Mouse (Mus musculus): ENCODE results near the gene Atp8b4. TPM values are rescaled to one million over a fixed set of nuclear protein-coding genes. Genes with fewer than 3 reads are reported as not detected.

The Atp8b4 gene
- polyA plus RNA-seq, 1 experiment from 2014 or later: 0.03 TPM

- peak overlapping the region; percentile 31; the same call in 1 of the 2 replicates for H3K27ac ChIP-seq
- no peaks in the 10 kb centered on the region for H3K9me3 ChIP-seq (replicated peaks)
- WGBS: 79% methylated on average over 21 of the region's 21 CpGs
Observed at GRCm38 (mm10) chr2:126361131-126361810, 139.2 kb downstream of the Atp8b4 start.

GRCm38 (mm10) chr2:126360688-126361087, 139.8 kb downstream of the Atp8b4 start:
- Histone ChIP-seq H3K27ac (peak overlapping the region; percentile 31), H3K9me3 (replicated peaks) (no peaks in the 10 kb centered on the region), H3K4me1 (no peaks in the 10 kb centered on the region), H3K27me3 (ENCODE audit: low read depth, poor library complexity, severe bottlenecking) (no peaks in the 10 kb centered on the region), H3K36me3 (no peaks in the 10 kb centered on the region), H3K4me3 (no peak overlapping the region)
- no peak for DNase-seq (ENCODE audit: low spot score)
- WGBS: 63% methylated on average over 6 of the region's 6 CpGs

More at GRCm38 (mm10) chr2:126361131-126361810, 139.2 kb downstream of the Atp8b4 start:
- no peaks in the 10 kb centered on the region for H3K36me3 ChIP-seq
- DNase-seq (ENCODE audit: low spot score): no peak
- H3K4me3 ChIP-seq: no peak overlapping the region
- H3K4me1 ChIP-seq: no peaks in the 10 kb centered on the region
- no peaks in the 10 kb centered on the region for H3K27me3 ChIP-seq (ENCODE audit: low read depth, poor library complexity, severe bottlenecking)

- Histone ChIP-seq H3K9me3 (replicated peaks) (no peaks in the 10 kb centered on the region), H3K27ac (no peak overlapping the region), H3K27me3 (ENCODE audit: low read depth, poor library complexity, severe bottlenecking) (no peaks in the 10 kb centered on the region), H3K36me3 (no peaks in the 10 kb centered on the region), H3K4me1 (no peaks in the 10 kb centered on the region), H3K4me3 (no peak overlapping the region)
- DNase-seq (ENCODE audit: low spot score): no peak
- WGBS: 87% methylated on average over 3 of the region's 3 CpGs
Observed at GRCm38 (mm10) chr2:126359965-126360364, 140.5 kb downstream of the Atp8b4 start.

- Histone ChIP-seq H3K4me3 (no peak overlapping the region), H3K27ac (no peak overlapping the region), H3K9me3 (replicated peaks) (no peaks in the 10 kb centered on the region), H3K4me1 (no peaks in the 10 kb centered on the region), H3K36me3 (no peaks in the 10 kb centered on the region), H3K27me3 (ENCODE audit: low read depth, poor library complexity, severe bottlenecking) (no peaks in the 10 kb centered on the region)
- DNase-seq (ENCODE audit: low spot score): no peak
- 91% methylated on average over 1 of the region's 1 CpGs for WGBS
Observed at GRCm38 (mm10) chr2:126359278-126359677, 141.2 kb downstream of the Atp8b4 start.

GRCm38 (mm10) chr2:126358741-126359140, 141.7 kb downstream of the Atp8b4 start:
- 93% methylated on average over 5 of the region's 5 CpGs for WGBS
- no peaks in the 10 kb centered on the region for H3K4me1 ChIP-seq
- H3K9me3 ChIP-seq (replicated peaks): no peaks in the 10 kb centered on the region
- no peak overlapping the region for H3K4me3 ChIP-seq
- H3K27ac ChIP-seq: no peak overlapping the region
- H3K36me3 ChIP-seq: no peaks in the 10 kb centered on the region
- H3K27me3 ChIP-seq (ENCODE audit: low read depth, poor library complexity, severe bottlenecking): no peaks in the 10 kb centered on the region
- no peak for DNase-seq (ENCODE audit: low spot score)

- H3K9me3 ChIP-seq (replicated peaks): no peaks in the 10 kb centered on the region
- no peak for DNase-seq (ENCODE audit: low spot score)
- no peaks in the 10 kb centered on the region for H3K36me3 ChIP-seq
- no peak overlapping the region for H3K4me3 ChIP-seq
- H3K27me3 ChIP-seq (ENCODE audit: low read depth, poor library complexity, severe bottlenecking): no peaks in the 10 kb centered on the region
- H3K4me1 ChIP-seq: peaks cover 4% of the 10 kb centered on the region
- WGBS: 96% methylated on average over 2 of the region's 2 CpGs
- no peak overlapping the region for H3K27ac ChIP-seq
Observed at GRCm38 (mm10) chr2:126355259-126355658, 145.2 kb downstream of the Atp8b4 start.

GRCm38 (mm10) chr2:126351811-126352210, 148.7 kb downstream of the Atp8b4 start:
- 78% methylated on average over 1 of the region's 1 CpGs for WGBS
- no peak overlapping the region for H3K4me3 ChIP-seq
- no peak for DNase-seq (ENCODE audit: low spot score)
- H3K4me1 ChIP-seq: peaks cover 4% of the 10 kb centered on the region
- no peaks in the 10 kb centered on the region for H3K36me3 ChIP-seq
- H3K27ac ChIP-seq: no peak overlapping the region
- H3K9me3 ChIP-seq (replicated peaks): no peaks in the 10 kb centered on the region
- H3K27me3 ChIP-seq (ENCODE audit: low read depth, poor library complexity, severe bottlenecking): no peaks in the 10 kb centered on the region

- H3K27me3 ChIP-seq (ENCODE audit: low read depth, poor library complexity, severe bottlenecking): no peaks in the 10 kb centered on the region
- no peaks in the 10 kb centered on the region for H3K4me1 ChIP-seq
- no peak for DNase-seq (ENCODE audit: low spot score)
- H3K9me3 ChIP-seq (replicated peaks): no peaks in the 10 kb centered on the region
- no peak overlapping the region for H3K27ac ChIP-seq
- WGBS: 82% methylated on average over 3 of the region's 3 CpGs
- no peaks in the 10 kb centered on the region for H3K36me3 ChIP-seq
- H3K4me3 ChIP-seq: no peak overlapping the region
Observed at GRCm38 (mm10) chr2:126343026-126343593, 157.4 kb downstream of the Atp8b4 start.

- Histone ChIP-seq H3K4me1 (no peaks in the 10 kb centered on the region), H3K27me3 (ENCODE audit: low read depth, poor library complexity, severe bottlenecking) (no peaks in the 10 kb centered on the region), H3K9me3 (replicated peaks) (no peaks in the 10 kb centered on the region), H3K4me3 (no peak overlapping the region), H3K36me3 (no peaks in the 10 kb centered on the region), H3K27ac (no peak overlapping the region)
- no peak for DNase-seq (ENCODE audit: low spot score)
- WGBS: 93% methylated on average over 8 of the region's 8 CpGs
Observed at GRCm38 (mm10) chr2:126341521-126341920, 159.0 kb downstream of the Atp8b4 start.

GRCm38 (mm10) chr2:126340201-126340600, 160.3 kb downstream of the Atp8b4 start:
- DNase-seq (ENCODE audit: low spot score): no peak
- Histone ChIP-seq H3K36me3 (no peaks in the 10 kb centered on the region), H3K27me3 (ENCODE audit: low read depth, poor library complexity, severe bottlenecking) (no peaks in the 10 kb centered on the region), H3K4me3 (no peak overlapping the region), H3K27ac (no peak overlapping the region), H3K9me3 (replicated peaks) (no peaks in the 10 kb centered on the region), H3K4me1 (no peaks in the 10 kb centered on the region)
- WGBS: 90% methylated on average over 7 of the region's 7 CpGs

- Histone ChIP-seq H3K27ac (no peak overlapping the region), H3K4me1 (no peaks in the 10 kb centered on the region), H3K9me3 (replicated peaks) (no peaks in the 10 kb centered on the region), H3K27me3 (ENCODE audit: low read depth, poor library complexity, severe bottlenecking) (no peaks in the 10 kb centered on the region), H3K4me3 (no peak overlapping the region), H3K36me3 (no peaks in the 10 kb centered on the region)
- WGBS: 84% methylated on average over 8 of the region's 8 CpGs
- no peak for DNase-seq (ENCODE audit: low spot score)
Observed at GRCm38 (mm10) chr2:126339516-126339915, 161.0 kb downstream of the Atp8b4 start.

GRCm38 (mm10) chr2:126337143-126337542, 163.3 kb downstream of the Atp8b4 start:
- 82% methylated on average over 5 of the region's 5 CpGs for WGBS
- H3K36me3 ChIP-seq: no peaks in the 10 kb centered on the region
- no peaks in the 10 kb centered on the region for H3K27me3 ChIP-seq (ENCODE audit: low read depth, poor library complexity, severe bottlenecking)
- H3K4me1 ChIP-seq: no peaks in the 10 kb centered on the region
- H3K9me3 ChIP-seq (replicated peaks): no peaks in the 10 kb centered on the region
- no peak for DNase-seq (ENCODE audit: low spot score)
- H3K27ac ChIP-seq: no peak overlapping the region
- H3K4me3 ChIP-seq: no peak overlapping the region

- Histone ChIP-seq H3K27me3 (ENCODE audit: low read depth, poor library complexity, severe bottlenecking) (no peaks in the 10 kb centered on the region), H3K4me1 (no peaks in the 10 kb centered on the region), H3K9me3 (replicated peaks) (no peaks in the 10 kb centered on the region), H3K4me3 (no peak overlapping the region), H3K36me3 (no peaks in the 10 kb centered on the region), H3K27ac (no peak overlapping the region)
- WGBS: 86% methylated on average over 3 of the region's 3 CpGs
- no peak for DNase-seq (ENCODE audit: low spot score)
Observed at GRCm38 (mm10) chr2:126331794-126332193, 168.7 kb downstream of the Atp8b4 start.
